Comparison of ENCODE assay signal across 18 mouse cellular contexts in the genomic region with DNA sequence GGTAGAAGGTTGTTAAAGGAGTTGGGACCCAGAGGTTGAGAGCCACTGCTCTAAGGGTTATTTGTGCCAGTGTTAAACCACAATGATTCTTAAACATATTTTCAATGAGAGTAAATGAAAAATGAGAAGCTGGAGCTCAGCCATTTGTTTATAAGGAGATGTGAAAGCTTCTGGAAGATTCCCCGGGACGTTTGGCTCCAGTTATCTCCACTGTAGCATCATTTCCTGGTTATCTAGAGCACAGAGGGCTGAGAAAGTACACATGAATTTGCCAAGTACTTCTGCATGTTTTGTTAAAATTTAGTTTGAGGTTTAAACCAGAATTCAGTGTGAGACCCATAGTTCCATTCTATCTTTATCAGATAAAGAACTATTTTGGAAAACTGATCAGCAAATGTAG. TPM values are rescaled to one million over a fixed set of nuclear protein-coding genes. Genes with fewer than 3 reads are reported as not detected.
DNase-seq lines count a peak whose midpoint lies in the region; ATAC-seq and TF ChIP-seq lines count a peak whose summit lies in the region.
"Had no signal": no experiment of that assay in that cellular context is flagged by ENCODE, and none has a peak within 500 bp of the region (broad histone marks: within the 10 kb centered on the region; RNA-seq: fewer than 3 reads in every experiment).

No protein-coding gene starts in this region.

- H3K9me3 ChIP-seq in lung, embryonic 14.5 days (ENCODE audit: low read depth, low read length), result no peaks in the 10 kb centered on the region
- H3K9me3 ChIP-seq: embryonic facial prominence, embryonic 10.5 days; forebrain, embryonic 15.5 days; heart, embryonic 13.5 days; hindbrain, embryonic 15.5 days had no signal

- H3K27ac ChIP-seq in gastrocnemius, adult 2 months, result peak overlapping the region; percentile 86
- no peak overlapping the region for H3K27ac ChIP-seq in kidney, adult 2 months (ENCODE audit: insufficient read depth, low read depth, low read length)
- peak overlapping the region; percentile 42; the same call in 1 of the 2 replicates for H3K27ac ChIP-seq in lung, embryonic 14.5 days (ENCODE audit: low read depth)
- H3K27ac ChIP-seq: embryonic facial prominence, embryonic 10.5 days; forebrain, embryonic 15.5 days; heart, embryonic 13.5 days; hindbrain, embryonic 15.5 days had no signal

- peak; percentile 23 for DNase-seq in gastrocnemius, adult 2 months
- no peak for DNase-seq in gastrocnemius, postnatal 14 days
- peak; percentile 18 for DNase-seq in kidney, adult 2 months
- DNase-seq in kidney, adult 18-20 months, result no peak
- no peak for DNase-seq in lung, embryonic 14.5 days
- no peak for DNase-seq in lung, postnatal 10 days
- peak; percentile 42 for DNase-seq in adipocyte (ENCODE audit: low spot score)
- DNase-seq in left cerebral cortex, postnatal 4 days, result no peak
- DNase-seq: adrenal gland, postnatal 25 days; cerebellum, adult 2 months; cerebellum, postnatal 10 days; gastrocnemius, postnatal 10 days; heart, postnatal 14 days had no signal

- ATAC-seq in lung, embryonic 14.5 days (ENCODE audit: insufficient read depth), result no peak
- ATAC-seq: forebrain, embryonic 15.5 days had no signal

- no peak overlapping the region for H3K9ac ChIP-seq in lung, embryonic 14.5 days
- H3K9ac ChIP-seq: forebrain, embryonic 15.5 days; heart, embryonic 13.5 days; hindbrain, embryonic 15.5 days had no signal

- no peaks in the 10 kb centered on the region for H3K4me1 ChIP-seq in kidney, adult 2 months (ENCODE audit: control insufficient read depth, insufficient read depth, low read length)
- H3K4me1 ChIP-seq in lung, embryonic 14.5 days (ENCODE audit: insufficient read depth), result peaks cover 3% of the 10 kb centered on the region; the same call in 1 of the 2 replicates
- H3K4me1 ChIP-seq: forebrain, embryonic 15.5 days; heart, embryonic 13.5 days; hindbrain, embryonic 15.5 days had no signal

- H3K4me2 ChIP-seq in lung, embryonic 14.5 days, result no peak overlapping the region
- H3K4me2 ChIP-seq: forebrain, embryonic 15.5 days; heart, embryonic 13.5 days; hindbrain, embryonic 15.5 days had no signal

- H3K36me3 ChIP-seq in kidney, adult 2 months (ENCODE audit: control insufficient read depth, insufficient read depth, low read length), result no peaks in the 10 kb centered on the region
- no peaks in the 10 kb centered on the region for H3K36me3 ChIP-seq in lung, embryonic 14.5 days (ENCODE audit: insufficient read depth)
- H3K36me3 ChIP-seq: embryonic facial prominence, embryonic 10.5 days; forebrain, embryonic 15.5 days; hindbrain, embryonic 15.5 days had no signal

- intact Hi-C loops in gastrocnemius, adult 2 months (cut with DNase I), result loop anchor here (10.0 kb wide), 1 partner anchor 100 kb away; no protein-coding TSS in a partner anchor
- intact Hi-C loops in gastrocnemius, postnatal 14 days (cut with DNase I; ENCODE audit: low total_unique reads), result no loop called here
- intact Hi-C loops in left cerebral cortex, postnatal 4 days (cut with DNase I), result no loop called here

- WGBS in kidney, adult 2 months, result 83% methylated on average over 2 of the region's 2 CpGs
- WGBS in lung, embryonic 14.5 days, result 32% methylated on average over 2 of the region's 2 CpGs

- no peaks in the 10 kb centered on the region for H3K27me3 ChIP-seq in kidney, adult 2 months (replicated peaks; ENCODE audit: control insufficient read depth, insufficient read depth, low read length)
- no peaks in the 10 kb centered on the region for H3K27me3 ChIP-seq in lung, embryonic 14.5 days (ENCODE audit: insufficient read depth, low read length)
- H3K27me3 ChIP-seq: forebrain, embryonic 15.5 days; heart, embryonic 13.5 days; hindbrain, embryonic 15.5 days had no signal

- TF ChIP-seq CTCF in gastrocnemius, adult 2 months (IDR thresholded peaks at IDR 0.05), result no peak
- TF ChIP-seq CTCF in kidney, adult 2 months (conservative IDR thresholded peaks at IDR 0.05; ENCODE audit: insufficient read depth, insufficient read length, low read depth, low read length), result no peak
- no peak for TF ChIP-seq CTCF in lung, embryonic 14.5 days (IDR thresholded peaks at IDR 0.05; ENCODE audit: low read depth)

- peak overlapping the region; percentile 67 for H3K4me3 ChIP-seq in gastrocnemius, adult 2 months
- H3K4me3 ChIP-seq in kidney, adult 2 months (ENCODE audit: insufficient read depth, low read depth, low read length), result no peak overlapping the region
- H3K4me3 ChIP-seq in lung, embryonic 14.5 days (ENCODE audit: low read depth, low read length), result no peak overlapping the region
- H3K4me3 ChIP-seq: embryonic facial prominence, embryonic 10.5 days; forebrain, embryonic 15.5 days; heart, embryonic 13.5 days; hindbrain, embryonic 15.5 days had no signal

- no peak for TF ChIP-seq POLR2A in kidney, adult 2 months (IDR thresholded peaks at IDR 0.05; ENCODE audit: low read depth, low read length)

RNA-seq across cellular contexts. Expression of gene Dcn, which starts 5.7 kb away (rescaled TPM):
- 100 to 1,000 TPM; 271 to 502 TPM for total RNA-seq in gastrocnemius, adult 2 months (2021)
- total RNA-seq in gastrocnemius, postnatal 14 days (2021), result 100 to 1,000 TPM; 413 to 497 TPM
- polyA plus RNA-seq in kidney, adult 2 months (2012; rRNA removed), result 97.6 and 106 TPM in 2 replicates
- polyA plus RNA-seq in lung, embryonic 14.5 days (2014; fragmentation: Nextera tagmentation; extraction: Ambion mirVana), result 117 and 150 TPM in 2 replicates
- total RNA-seq in left cerebral cortex, postnatal 4 days (2021), result 10 to 100 TPM; 25.4 to 30.4 TPM
- total RNA-seq: MEL had no signal

Comparison
In these comparisons a context has a peak if more than half of its experiments do, and no peak if none do; other contexts are left out.
1. DNase-seq: peak in gastrocnemius, adult 2 months (single experiment), kidney, adult 2 months (single experiment) and adipocyte (single experiment); none in gastrocnemius, postnatal 14 days (single experiment), kidney, adult 18-20 months (single experiment), lung, embryonic 14.5 days (single experiment), lung, postnatal 10 days (single experiment) and left cerebral cortex, postnatal 4 days (single experiment).
2. RNA of gene Dcn, which starts 5.7 kb away (total RNA-seq): 271 to 502 TPM in gastrocnemius, adult 2 months and 413 to 497 TPM in gastrocnemius, postnatal 14 days; 25.4 to 30.4 TPM in left cerebral cortex, postnatal 4 days; every median in the first group is over 4 times any median in the second.